Mouse (Mus musculus) embryonic facial prominence, embryonic 10.5 days (tissue): ENCODE measurements around the gene Gm8693. TPM values are rescaled to one million over a fixed set of nuclear protein-coding genes. Genes with fewer than 3 reads are reported as not detected.
"Not testable (repeated sequence)": the region's sequence is repeated elsewhere in the genome, so short reads cannot be mapped to it uniquely, and the experiment has no call there.

Experiments
- DNase-seq: peaks from one replicate; pipeline ENCODE4 v3.0.0-alpha.2; 2017; ENCODE audit warnings: low spot score
- H3K27ac ChIP-seq: fragments of 300-500 bp; sonication (generic); replicated peaks from 2 replicates; pipeline ENCODE4 v1.5.1; 2016; ENCODE audit warnings: mild to moderate bottlenecking
- H3K27me3 ChIP-seq: fragments of 300-500 bp; sonication (generic); replicated peaks from 2 replicates; pipeline ENCODE4 v1.6.1; 2016; ENCODE audit warnings: low read depth, mild to moderate bottlenecking; ENCODE audit not compliant: poor library complexity, severe bottlenecking
- H3K36me3 ChIP-seq: fragments of 300-500 bp; sonication (generic); replicated peaks from 2 replicates; pipeline ENCODE4 v1.6.1; 2016; ENCODE audit warnings: mild to moderate bottlenecking, moderate library complexity
- H3K4me1 ChIP-seq: fragments of 300-500 bp; sonication (generic); 2 replicates; pipeline ENCODE4 v1.6.1; 2016
- H3K4me3 ChIP-seq: fragments of 300-500 bp; sonication (generic); 2 replicates; pipeline ENCODE4 v1.5.1; 2016; ENCODE audit warnings: mild to moderate bottlenecking, moderate library complexity
- H3K9me3 ChIP-seq: fragments of 300-500 bp; sonication (generic); 2 replicates; pipeline ENCODE4 v1.6.1; 2016; ENCODE audit warnings: mild to moderate bottlenecking
- WGBS: fragments of 180-500 bp; shearing (Covaris S2); methylation state at CpG from one replicate; pipeline ENCODE4 v1.1.7; 2016; 5-methylcytosine and 5-hydroxymethylcytosine counted together
- polyA plus RNA-seq: library from polyadenylated mRNA; unstranded; fragments of >200 nt; fragmentation: Nextera tagmentation; extraction: Ambion mirVana; gene quantifications from 2 replicates; pipeline ENCODE4 v1.2.1, GENCODE M21; 2016

Gm8693 gene
- not detected in 2 replicates for polyA plus RNA-seq

DNA sequence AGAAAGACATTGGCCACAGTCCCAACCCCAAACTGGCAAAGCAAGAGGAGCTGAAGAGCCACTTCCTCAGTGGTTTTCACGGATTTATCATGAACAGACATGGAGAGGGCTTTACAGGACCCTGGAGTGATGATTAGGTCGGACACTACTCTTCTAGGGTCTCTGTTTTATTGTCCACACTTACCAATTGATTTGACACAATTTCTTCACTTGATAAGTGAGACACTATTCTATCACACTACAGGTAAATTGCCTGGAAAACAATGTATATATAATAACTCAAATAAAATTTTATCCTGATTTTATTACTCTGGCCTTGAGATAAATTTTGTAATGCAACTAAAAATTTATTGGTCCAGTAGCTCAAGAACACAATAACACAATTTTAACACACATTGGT is at the start of gene Gm8693:
Gene Gm8693, minus strand, starts transcription at position 101 of the 400 bp plus-strand sequence.
- no CpG with 5 or more reads among the region's 2 CpGs for WGBS
- H3K9me3 ChIP-seq, H3K4me3 ChIP-seq, H3K36me3 ChIP-seq, H3K27ac ChIP-seq, H3K27me3 ChIP-seq, H3K4me1 ChIP-seq, DNase-seq: not testable (repeated sequence)

DNA sequence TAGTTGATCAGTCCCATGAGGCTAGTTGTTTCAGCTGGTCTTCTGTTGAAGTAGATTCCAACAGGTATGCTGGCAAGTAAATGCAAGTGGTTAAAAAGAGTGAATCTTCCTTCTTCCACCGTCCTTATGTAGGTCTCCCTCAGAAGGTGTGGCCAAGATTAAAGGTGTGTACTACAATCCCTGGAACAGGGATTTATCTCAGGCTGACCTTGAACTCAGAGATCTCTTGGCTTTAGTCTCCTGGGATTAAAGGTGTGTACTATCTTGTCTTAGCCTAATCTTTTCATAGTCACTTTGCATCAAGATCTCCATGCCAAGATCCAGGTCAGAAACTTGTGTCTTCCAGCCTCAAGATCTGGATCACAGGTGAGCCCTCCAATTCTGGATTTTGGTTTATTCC is 27.5 kb upstream of the Gm8693 start, which contains the start of gene Gm4567:
Gene Gm4567, minus strand, starts transcription at position 101 of the 400 bp plus-strand sequence.
- not testable (repeated sequence) for H3K4me3 ChIP-seq, H3K27ac ChIP-seq, H3K4me1 ChIP-seq, H3K36me3 ChIP-seq, DNase-seq, H3K9me3 ChIP-seq, H3K27me3 ChIP-seq
- no CpG with 5 or more reads among the region's 1 CpGs for WGBS

DNA sequence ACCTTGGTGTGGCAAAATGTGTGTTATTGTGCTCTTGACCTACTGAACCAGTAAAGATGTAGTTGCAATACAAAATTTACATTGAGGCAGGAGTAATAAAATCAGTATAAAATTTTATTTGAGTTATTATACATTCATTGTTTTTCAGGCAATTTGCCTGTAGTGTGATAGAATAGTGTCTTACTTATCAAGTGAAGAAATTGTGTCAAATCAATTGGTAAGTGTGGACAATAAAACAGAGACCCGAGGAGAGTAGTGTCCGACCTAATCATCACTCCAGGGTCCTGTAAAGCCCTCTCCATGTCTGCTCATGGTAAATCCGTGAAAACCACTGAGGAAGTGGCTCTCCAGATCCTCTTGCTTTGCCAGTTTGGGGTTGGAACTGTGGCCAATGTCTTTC is 34.4 kb downstream of the Gm8693 start, which contains the start of gene Vmn1r155:
Gene Vmn1r155, plus strand, starts transcription at position 301 of the 400 bp plus-strand sequence.
- not testable (repeated sequence) for H3K27ac ChIP-seq, H3K9me3 ChIP-seq, H3K4me3 ChIP-seq, DNase-seq, H3K36me3 ChIP-seq, H3K4me1 ChIP-seq, H3K27me3 ChIP-seq
- no CpG with 5 or more reads among the region's 3 CpGs for WGBS

Other genes starting within 250 kb of the Gm8693 start
- gene Gm10665, start 228.2 kb downstream of the Gm8693 start, polyA plus RNA-seq, result not detected in 2 replicates
- gene Vmn1r151, start 192.6 kb downstream of the Gm8693 start, polyA plus RNA-seq, result not detected in 2 replicates
- gene Vmn1r152, start 169.3 kb downstream of the Gm8693 start, polyA plus RNA-seq, result not detected in 2 replicates
- not detected in 2 replicates for gene Gm8677, start 157.4 kb downstream of the Gm8693 start, polyA plus RNA-seq
- not detected in 2 replicates for gene Gm4201, start 127.0 kb downstream of the Gm8693 start, polyA plus RNA-seq
- gene Gm4565, start 104.2 kb downstream of the Gm8693 start, polyA plus RNA-seq, result not detected in 2 replicates
- not detected in 2 replicates for gene Vmn1r155, start 34.3 kb downstream of the Gm8693 start, polyA plus RNA-seq
- gene Gm4567, start 27.4 kb upstream of the Gm8693 start, polyA plus RNA-seq, result not detected in 2 replicates
- not detected in 2 replicates for gene Vmn1r157, start 69.4 kb upstream of the Gm8693 start, polyA plus RNA-seq
- gene Vmn1r158, start 98.5 kb upstream of the Gm8693 start, polyA plus RNA-seq, result not detected in 2 replicates
- not detected in 2 replicates for gene Vmn1r159, start 151.3 kb upstream of the Gm8693 start, polyA plus RNA-seq
- gene Vmn1r160, start 178.9 kb upstream of the Gm8693 start, polyA plus RNA-seq, result not detected in 2 replicates